Mouse (Mus musculus): ENCODE data around the gene Josd2. TPM values are rescaled to one million over a fixed set of nuclear protein-coding genes. Genes with fewer than 3 reads are reported as not detected.

The Josd2 gene
- polyA plus RNA-seq (2012): 125 and 164 TPM in 2 replicates

DNA sequence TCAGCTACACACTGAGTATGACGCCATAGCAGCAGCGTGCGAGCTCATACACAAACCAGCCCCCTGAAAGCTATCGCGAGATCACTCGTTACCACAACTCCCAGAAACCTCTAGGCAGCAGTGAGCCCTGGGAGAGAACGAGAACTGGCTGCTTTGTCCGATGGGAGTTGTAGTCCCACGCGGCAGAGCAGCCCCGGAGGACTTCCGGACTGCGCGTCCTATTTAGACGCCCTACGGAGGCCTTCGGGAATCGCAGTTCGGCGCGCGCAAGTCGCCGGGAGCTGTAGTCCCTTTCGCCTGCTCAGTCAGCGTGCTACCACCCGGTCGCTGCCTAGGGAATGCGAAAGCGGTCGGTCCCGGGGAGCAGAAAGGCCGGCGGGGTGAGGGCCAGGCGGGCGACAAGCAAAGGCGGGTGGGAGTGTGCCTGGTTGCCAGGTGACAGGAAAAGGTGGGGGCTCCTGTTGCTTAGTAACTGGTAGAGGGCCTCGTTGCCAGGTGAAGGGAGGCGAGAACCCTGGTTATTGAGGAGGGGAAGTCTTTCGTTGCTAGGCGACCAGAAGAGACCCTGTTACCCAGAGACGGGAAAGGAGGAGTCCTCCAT, at the start of gene Josd2:
Gene Josd2, plus strand, starts transcription at position 170 of the 601 bp plus-strand sequence.
- no peak for TF ChIP-seq GATA1 (IDR thresholded peaks at IDR 0.05; ENCODE audit: low read length)

DNA sequence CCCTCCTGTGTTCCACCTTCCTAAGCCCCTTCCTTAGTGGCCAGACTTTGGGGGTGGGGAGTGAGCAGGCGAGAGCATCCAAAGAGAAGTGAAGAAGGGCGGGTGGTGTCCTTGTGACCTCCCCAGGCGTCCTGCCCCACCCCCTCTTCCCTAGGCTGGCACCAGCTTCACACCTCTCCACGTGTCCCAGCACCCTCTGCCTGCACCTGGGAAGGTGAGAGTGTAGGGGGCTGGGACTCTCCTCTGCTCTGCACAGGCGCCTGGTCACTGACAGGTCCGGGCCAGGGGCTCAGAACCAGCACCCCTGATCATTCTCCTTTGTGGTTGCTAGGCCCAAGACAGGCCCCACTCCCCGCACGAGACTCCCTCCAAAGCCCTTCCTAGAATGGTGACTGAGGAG, 40.1 kb upstream of the Josd2 start:
- TF ChIP-seq GATA1 (IDR thresholded peaks at IDR 0.05; ENCODE audit: low read length): no peak

- TF ChIP-seq GATA1 (IDR thresholded peaks at IDR 0.05; ENCODE audit: low read length): no peak
Measured at GRCm38 (mm10) chr7:44428171-44428950, 39.4 kb upstream of the Josd2 start.

DNA sequence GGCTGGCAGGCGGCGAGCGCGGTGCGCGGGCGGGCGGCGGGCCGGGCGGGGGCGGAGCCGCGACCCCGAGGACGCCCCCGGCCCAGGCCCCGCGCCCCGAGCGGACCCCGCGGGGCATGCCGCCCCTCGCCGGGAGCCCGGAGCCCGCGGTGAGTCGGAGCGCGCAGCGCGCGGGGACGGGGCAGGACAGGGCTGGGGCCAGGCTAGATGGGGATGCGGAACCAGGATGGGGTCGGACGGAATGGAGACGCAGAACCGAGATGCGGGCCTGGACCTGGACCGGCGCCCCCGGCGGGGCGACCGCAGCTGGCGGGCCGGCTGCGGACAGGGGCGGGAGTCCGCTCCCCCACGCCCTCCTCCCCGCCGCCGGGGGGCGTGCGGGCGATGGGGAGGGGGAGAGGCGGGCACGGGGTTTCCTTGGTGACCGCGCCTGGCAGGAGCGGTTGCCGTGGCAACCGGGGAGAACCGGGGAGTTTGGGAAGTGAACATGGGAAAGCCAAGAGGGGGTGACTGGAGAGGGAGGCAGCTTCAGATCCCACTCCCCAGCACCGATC, 38.7 kb upstream of the Josd2 start, which contains the start of gene Lrrc4b:
Gene Lrrc4b, plus strand, starts transcription at position 51 of the 554 bp plus-strand sequence.
- TF ChIP-seq GATA1 (IDR thresholded peaks at IDR 0.05; ENCODE audit: low read length): no peak

- no peak for TF ChIP-seq GATA1 (IDR thresholded peaks at IDR 0.05; ENCODE audit: low read length)
Measured at GRCm38 (mm10) chr7:44429534-44430488, 38.0 kb upstream of the Josd2 start.

- no peak for TF ChIP-seq GATA1 (IDR thresholded peaks at IDR 0.05; ENCODE audit: low read length)
Measured at GRCm38 (mm10) chr7:44432550-44432949, 35.2 kb upstream of the Josd2 start.

DNA sequence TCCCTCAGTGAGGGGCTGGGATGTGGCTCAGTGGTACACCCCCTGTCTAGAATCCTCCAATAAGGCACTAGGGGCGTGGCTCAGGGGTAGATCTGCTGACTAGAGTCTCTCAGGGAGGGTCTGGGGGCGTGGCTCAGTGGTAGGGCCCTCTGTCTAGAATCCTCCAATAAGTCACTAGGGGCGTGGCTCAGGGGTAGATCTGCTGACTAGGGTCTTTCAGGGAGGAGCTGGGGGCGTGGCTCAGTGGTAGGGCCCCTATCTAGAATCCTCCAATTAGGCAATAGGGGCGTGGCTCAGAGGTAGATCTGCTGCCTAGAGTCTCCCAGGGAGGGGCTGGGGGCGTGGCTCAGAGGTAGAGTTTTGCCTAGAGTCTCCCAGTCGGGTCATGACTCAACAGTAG, 34.4 kb upstream of the Josd2 start:
- TF ChIP-seq GATA1 (IDR thresholded peaks at IDR 0.05; ENCODE audit: low read length): no peak

GRCm38 (mm10) chr7:44434089-44434488, 33.7 kb upstream of the Josd2 start:
- TF ChIP-seq GATA1 (IDR thresholded peaks at IDR 0.05; ENCODE audit: low read length): no peak

DNA sequence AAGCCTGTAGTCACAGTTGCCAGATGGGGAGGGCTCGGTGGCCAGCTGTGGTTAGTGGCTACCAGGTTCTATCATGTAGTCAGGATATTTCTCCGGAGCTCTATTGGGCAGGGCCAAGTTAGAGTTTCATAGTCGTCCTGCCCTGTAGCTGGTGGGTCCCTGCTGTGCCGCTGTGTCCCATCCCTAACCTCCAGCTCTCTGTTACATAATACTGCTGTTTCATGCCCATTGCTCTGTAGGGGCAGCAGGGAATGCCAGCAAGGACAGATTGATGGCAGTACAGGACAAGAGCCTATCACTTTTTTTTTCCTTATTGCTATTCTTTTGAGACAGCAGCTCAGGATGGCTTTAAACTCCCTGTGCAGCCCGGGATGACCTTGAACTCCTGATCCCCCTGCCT, 32.0 kb upstream of the Josd2 start:
- no peak for TF ChIP-seq GATA1 (IDR thresholded peaks at IDR 0.05; ENCODE audit: low read length)

- no peak for TF ChIP-seq GATA1 (IDR thresholded peaks at IDR 0.05; ENCODE audit: low read length)
Measured at GRCm38 (mm10) chr7:44436267-44436666, 31.5 kb upstream of the Josd2 start.

DNA sequence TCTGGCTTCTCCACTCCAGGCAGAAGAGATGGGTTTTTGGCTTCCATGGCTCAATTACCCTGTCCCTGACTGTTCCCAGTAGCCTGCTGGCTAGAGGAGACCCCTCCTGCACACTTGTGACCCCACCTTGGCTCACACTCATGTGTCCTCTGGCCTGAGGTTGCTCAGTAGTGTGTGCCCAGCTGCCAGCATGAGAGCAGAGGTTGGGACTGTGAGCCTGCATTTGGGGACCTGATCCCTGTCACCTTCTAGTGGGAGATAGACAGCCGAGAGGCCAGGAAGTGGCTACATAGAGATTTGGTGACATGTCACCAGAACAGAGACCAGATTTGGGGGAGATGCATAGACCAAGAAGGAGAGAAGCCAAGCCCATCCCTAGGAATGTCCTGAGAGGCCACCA, 30.6 kb upstream of the Josd2 start:
- no peak for TF ChIP-seq GATA1 (IDR thresholded peaks at IDR 0.05; ENCODE audit: low read length)

- no peak for TF ChIP-seq GATA1 (IDR thresholded peaks at IDR 0.05; ENCODE audit: low read length)
Measured at GRCm38 (mm10) chr7:44437933-44438332, 29.8 kb upstream of the Josd2 start.

DNA sequence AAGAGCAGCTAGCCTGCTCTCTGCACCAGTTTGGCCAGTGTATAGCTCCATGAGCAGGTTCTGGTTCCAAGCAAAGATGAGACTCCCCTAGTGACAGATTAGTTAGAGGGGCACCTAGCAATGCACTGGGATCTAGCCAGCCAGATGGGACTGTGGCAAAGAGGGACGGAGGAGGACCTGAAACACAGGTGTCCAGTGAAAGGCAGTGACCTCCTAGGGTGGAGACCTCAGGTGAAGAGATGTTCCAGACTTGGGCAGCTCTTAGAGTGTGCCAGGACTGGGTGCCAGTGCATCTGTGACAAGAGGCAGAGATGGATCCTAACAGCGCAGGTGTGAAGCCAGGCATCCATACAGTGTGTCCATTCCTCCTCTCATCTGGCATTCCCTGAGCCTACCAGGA, 28.1 kb upstream of the Josd2 start:
- TF ChIP-seq GATA1 (IDR thresholded peaks at IDR 0.05; ENCODE audit: low read length): no peak

DNA sequence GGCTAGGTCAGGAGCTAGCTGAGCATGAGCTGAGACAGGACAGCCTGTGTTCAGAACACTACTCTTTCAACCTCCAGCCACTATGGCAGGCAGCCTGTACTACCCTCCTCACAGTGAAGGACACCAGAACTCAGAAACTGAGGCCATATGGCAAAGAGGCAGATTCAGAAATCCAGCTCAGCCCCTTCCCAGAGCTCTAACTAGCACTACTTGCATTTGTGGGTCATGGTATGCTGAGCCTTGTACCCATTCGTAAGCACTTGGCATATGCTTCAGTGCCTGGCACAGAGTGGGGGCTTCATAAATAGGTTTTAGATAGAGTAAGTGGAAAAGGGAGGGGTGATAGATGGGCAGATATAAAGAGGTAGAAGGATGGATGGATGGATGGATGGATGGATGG, 27.3 kb upstream of the Josd2 start:
- TF ChIP-seq GATA1 (IDR thresholded peaks at IDR 0.05; ENCODE audit: low read length): no peak

GRCm38 (mm10) chr7:44441180-44441579, 26.6 kb upstream of the Josd2 start:
- TF ChIP-seq GATA1 (IDR thresholded peaks at IDR 0.05; ENCODE audit: low read length): no peak

All from G1E-ER4 (cell line).